Mouse (Mus musculus) forebrain, embryonic 12.5 days (tissue): ENCODE results near the gene Chst1. TPM values are rescaled to one million over a fixed set of nuclear protein-coding genes. Genes with fewer than 3 reads are reported as not detected.

Source experiments
- ATAC-seq: fragments of 200-750 bp; cut with Nextera tagmentation; 2 replicates; pipeline ENCODE4 v1.8.0; 2017; ENCODE audit warnings: moderate TSS enrichment; ENCODE audit not compliant: low FRiP score
- H3K27ac ChIP-seq: fragments of 300-500 bp; sonication (generic); 2 replicates; pipeline ENCODE4 v1.5.1; 2016; ENCODE audit warnings: mild to moderate bottlenecking
- H3K27me3 ChIP-seq: fragments of 300-500 bp; sonication (generic); 2 replicates; pipeline ENCODE4 v1.6.1; 2016; ENCODE audit warnings: mild to moderate bottlenecking
- H3K36me3 ChIP-seq: fragments of 300-500 bp; sonication (generic); replicated peaks from 2 replicates; pipeline ENCODE4 v1.6.1; 2016; ENCODE audit warnings: mild to moderate bottlenecking
- H3K4me1 ChIP-seq: fragments of 300-500 bp; sonication (generic); 2 replicates; pipeline ENCODE4 v1.6.1; 2016
- H3K4me2 ChIP-seq: fragments of 300-500 bp; sonication (generic); 2 replicates; pipeline ENCODE4 v1.6.1; 2016; ENCODE audit warnings: mild to moderate bottlenecking, moderate library complexity
- H3K4me3 ChIP-seq: fragments of 300-500 bp; sonication (generic); replicated peaks from 2 replicates; pipeline ENCODE4 v1.5.1; 2016; ENCODE audit warnings: mild to moderate bottlenecking
- H3K9ac ChIP-seq: fragments of 300-500 bp; sonication (generic); 2 replicates; pipeline ENCODE4 v1.6.1; 2016; ENCODE audit warnings: mild to moderate bottlenecking
- H3K9me3 ChIP-seq: fragments of 300-500 bp; sonication (generic); 2 replicates; pipeline ENCODE4 v1.6.1; 2016
- WGBS: fragments of 180-500 bp; shearing (Covaris S2); methylation state at CpG from one replicate; pipeline ENCODE4 v1.1.7; 2016; 5-methylcytosine and 5-hydroxymethylcytosine counted together
- polyA plus RNA-seq: library from polyadenylated mRNA; unstranded; fragments of >200 nt; fragmentation: Nextera tagmentation; extraction: Ambion mirVana; gene quantifications from 2 replicates; pipeline ENCODE4 v1.2.1, GENCODE M21; 2016

The Chst1 gene
- polyA plus RNA-seq: 11.8 and 12.1 TPM in 2 replicates

GRCm38 (mm10) chr2:92599487-92600347 is at the start of gene Chst1:
Gene Chst1, plus strand, starts transcription at chr2:92599707.
- 1% methylated on average over 45 of the region's 82 CpGs for WGBS
- H3K9ac ChIP-seq: peak within 1 kb of the TSS; percentile 86
- H3K4me2 ChIP-seq: peak within 1 kb of the TSS; percentile 98
- peak; percentile 79 for ATAC-seq
- peak within 1 kb of the TSS; percentile 80 for H3K4me3 ChIP-seq
- peak within 1 kb of the TSS; percentile 74 for H3K27ac ChIP-seq
- H3K36me3 ChIP-seq: no peaks in the 10 kb centered on the region
- H3K9me3 ChIP-seq: no peaks in the 10 kb centered on the region
- peaks cover 52% of the 10 kb centered on the region for H3K4me1 ChIP-seq
- H3K27me3 ChIP-seq: peaks cover 35% of the 10 kb centered on the region

- Histone ChIP-seq H3K9ac (no peak overlapping the region), H3K9me3 (no peaks in the 10 kb centered on the region), H3K4me1 (no peaks in the 10 kb centered on the region; the same call in 1 of the 2 replicates), H3K4me3 (no peak overlapping the region), H3K4me2 (no peak overlapping the region), H3K27me3 (peaks cover 3% of the 10 kb centered on the region; the same call in 1 of the 2 replicates), H3K27ac (no peak overlapping the region), H3K36me3 (no peaks in the 10 kb centered on the region)
- no peak for ATAC-seq
- 87% methylated on average over 2 of the region's 2 CpGs for WGBS
These were observed 49.5 kb upstream of the Chst1 start for GRCm38 (mm10) chr2:92550051-92550450.

GRCm38 (mm10) chr2:92554536-92554935 is 45.0 kb upstream of the Chst1 start:
- ATAC-seq: no peak
- Histone ChIP-seq H3K9me3 (no peaks in the 10 kb centered on the region), H3K4me3 (no peak overlapping the region), H3K27me3 (no peaks in the 10 kb centered on the region; the same call in 1 of the 2 replicates), H3K27ac (no peak overlapping the region), H3K9ac (no peak overlapping the region), H3K4me2 (no peak overlapping the region), H3K36me3 (no peaks in the 10 kb centered on the region), H3K4me1 (no peaks in the 10 kb centered on the region)

- no peaks in the 10 kb centered on the region for H3K4me1 ChIP-seq
- H3K27ac ChIP-seq: no peak overlapping the region
- no peak overlapping the region for H3K4me2 ChIP-seq
- ATAC-seq: no peak
- H3K27me3 ChIP-seq: no peaks in the 10 kb centered on the region
- H3K36me3 ChIP-seq: no peaks in the 10 kb centered on the region
- no peak overlapping the region for H3K4me3 ChIP-seq
- no peak overlapping the region for H3K9ac ChIP-seq
- WGBS: 76% methylated on average over 4 of the region's 4 CpGs
- peaks cover 12% of the 10 kb centered on the region; the same call in 1 of the 2 replicates for H3K9me3 ChIP-seq
These were observed 36.6 kb upstream of the Chst1 start for GRCm38 (mm10) chr2:92562930-92563329.

- Histone ChIP-seq H3K4me2 (no peak overlapping the region), H3K9ac (no peak overlapping the region), H3K9me3 (peaks cover 5% of the 10 kb centered on the region; the same call in 1 of the 2 replicates), H3K36me3 (no peaks in the 10 kb centered on the region), H3K4me3 (no peak overlapping the region), H3K4me1 (no peaks in the 10 kb centered on the region), H3K27ac (no peak overlapping the region), H3K27me3 (no peaks in the 10 kb centered on the region)
- WGBS: 94% methylated on average over 6 of the region's 6 CpGs
- ATAC-seq: no peak
These were observed 28.9 kb upstream of the Chst1 start for GRCm38 (mm10) chr2:92570623-92571022.

GRCm38 (mm10) chr2:92577824-92578223 is 21.7 kb upstream of the Chst1 start:
- Histone ChIP-seq H3K9ac (no peak overlapping the region), H3K4me3 (no peak overlapping the region), H3K4me1 (no peaks in the 10 kb centered on the region), H3K36me3 (no peaks in the 10 kb centered on the region), H3K9me3 (no peaks in the 10 kb centered on the region), H3K4me2 (no peak overlapping the region), H3K27me3 (no peaks in the 10 kb centered on the region), H3K27ac (no peak overlapping the region)
- ATAC-seq: no peak
- WGBS: 82% methylated on average over 9 of the region's 9 CpGs

GRCm38 (mm10) chr2:92581302-92581701 is 18.2 kb upstream of the Chst1 start:
- 86% methylated on average over 7 of the region's 7 CpGs for WGBS

GRCm38 (mm10) chr2:92582596-92582995 is 16.9 kb upstream of the Chst1 start:
- H3K9me3 ChIP-seq: no peaks in the 10 kb centered on the region
- no peak overlapping the region for H3K27ac ChIP-seq
- H3K4me2 ChIP-seq: no peak overlapping the region
- H3K36me3 ChIP-seq: no peaks in the 10 kb centered on the region
- 82% methylated on average over 5 of the region's 5 CpGs for WGBS
- ATAC-seq: no peak
- no peak overlapping the region for H3K9ac ChIP-seq
- H3K27me3 ChIP-seq: no peaks in the 10 kb centered on the region
- no peaks in the 10 kb centered on the region for H3K4me1 ChIP-seq
- no peak overlapping the region for H3K4me3 ChIP-seq

More at GRCm38 (mm10) chr2:92581302-92581701, 18.2 kb upstream of the Chst1 start:
- no peak overlapping the region for H3K4me3 ChIP-seq
- no peak overlapping the region for H3K9ac ChIP-seq
- no peaks in the 10 kb centered on the region for H3K9me3 ChIP-seq
- no peaks in the 10 kb centered on the region for H3K4me1 ChIP-seq
- H3K4me2 ChIP-seq: no peak overlapping the region
- H3K27ac ChIP-seq: no peak overlapping the region
- no peaks in the 10 kb centered on the region for H3K27me3 ChIP-seq
- no peak for ATAC-seq
- H3K36me3 ChIP-seq: no peaks in the 10 kb centered on the region

GRCm38 (mm10) chr2:92587806-92588205 is 11.7 kb upstream of the Chst1 start:
- no peak overlapping the region for H3K4me3 ChIP-seq
- WGBS: 82% methylated on average over 2 of the region's 2 CpGs
- H3K4me2 ChIP-seq: no peak overlapping the region
- H3K27ac ChIP-seq: no peak overlapping the region
- no peaks in the 10 kb centered on the region for H3K36me3 ChIP-seq
- no peak overlapping the region for H3K9ac ChIP-seq
- no peaks in the 10 kb centered on the region for H3K9me3 ChIP-seq
- no peak for ATAC-seq
- H3K4me1 ChIP-seq: no peaks in the 10 kb centered on the region
- H3K27me3 ChIP-seq: no peaks in the 10 kb centered on the region

GRCm38 (mm10) chr2:92594929-92595730 is 4.4 kb upstream of the Chst1 start:
- WGBS: 62% methylated on average over 11 of the region's 11 CpGs
- Histone ChIP-seq H3K27ac (no peak overlapping the region), H3K4me2 (no peak overlapping the region), H3K4me1 (peaks cover 10% of the 10 kb centered on the region; the same call in 1 of the 2 replicates), H3K36me3 (no peaks in the 10 kb centered on the region), H3K9me3 (no peaks in the 10 kb centered on the region), H3K9ac (no peak overlapping the region), H3K27me3 (0 out of 2 replicates have a peak, but pooled peaks cover 17% of the 10 kb centered on the region), H3K4me3 (no peak overlapping the region)
- ATAC-seq: no peak

GRCm38 (mm10) chr2:92597291-92597690 is 2.2 kb upstream of the Chst1 start:
- Histone ChIP-seq H3K27ac (no peak overlapping the region), H3K27me3 (peaks cover 31% of the 10 kb centered on the region), H3K4me1 (peaks cover 30% of the 10 kb centered on the region), H3K9ac (no peak overlapping the region), H3K9me3 (no peaks in the 10 kb centered on the region), H3K4me3 (no peak overlapping the region), H3K4me2 (no peak overlapping the region), H3K36me3 (no peaks in the 10 kb centered on the region)
- WGBS: 6% methylated on average over 7 of the region's 7 CpGs
- no peak for ATAC-seq

GRCm38 (mm10) chr2:92598941-92599486 is 493 bp upstream of the Chst1 start:
- H3K27me3 ChIP-seq: peaks cover 37% of the 10 kb centered on the region
- H3K27ac ChIP-seq: peak overlapping the region; percentile 74; the same call in 1 of the 2 replicates
- H3K36me3 ChIP-seq: no peaks in the 10 kb centered on the region
- peak overlapping the region; percentile 80 for H3K4me3 ChIP-seq
- WGBS: 29% methylated on average over 10 of the region's 11 CpGs
- H3K9ac ChIP-seq: peak overlapping the region; percentile 86
- peak overlapping the region; percentile 98 for H3K4me2 ChIP-seq
- H3K4me1 ChIP-seq: peaks cover 46% of the 10 kb centered on the region
- H3K9me3 ChIP-seq: no peaks in the 10 kb centered on the region
- peak; percentile 41 for ATAC-seq
